Mouse (Mus musculus) embryonic stem cell, embryonic (primary cell): Measurements from ENCODE around the gene Sh3pxd2b.

Experiments used
- CTCF ChIA-PET, 4 experiments: fragments of 300-600 bp in 2 of 4; fragments of 350-600 bp in 2 of 4; sonication (Branson Sonifier 250); formaldehyde crosslinking; loops; one replicate each; lab custom pipeline; 2022; ENCODE audit warnings: inconsistent platforms in 2 of 4; lab: Charles Lee
- POLR2A ChIA-PET, 4 experiments: fragments of 300-600 bp in 2 of 4; fragments of 350-600 bp in 2 of 4; sonication (Branson Sonifier 250); formaldehyde crosslinking; loops; one replicate each; lab custom pipeline; 2022; ENCODE audit warnings: antibody characterized with exemption in 4 of 4, inconsistent platforms in 1 of 4; lab: Charles Lee

Gene Sh3pxd2b

DNA sequence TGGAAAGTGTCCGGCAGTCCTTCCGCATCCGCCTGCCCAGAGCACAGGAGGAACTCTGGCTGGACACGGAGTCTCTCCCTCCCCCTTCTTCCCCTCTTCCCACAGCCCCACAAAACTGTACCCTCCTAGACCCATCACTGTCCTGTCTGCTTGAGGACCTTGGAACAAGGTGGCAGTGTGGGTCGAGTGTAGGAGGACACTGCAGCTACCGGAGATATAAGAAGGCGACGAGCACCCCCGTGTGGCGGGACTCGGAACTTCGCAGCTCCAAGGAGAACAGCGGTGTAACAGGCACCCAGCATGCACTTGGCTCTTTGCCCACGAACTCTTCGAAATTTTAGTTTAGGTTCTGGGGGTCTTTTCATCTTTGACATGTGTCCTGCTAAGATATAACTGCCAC, 23.0 kb upstream of the Sh3pxd2b start:
- ChIA-PET POLR2A (interaction anchor here in 2 of 4 experiments (0.5 to 1.6 kb wide), 3 partner anchors 106 to 215 kb away, joined by 3 to 4 read pairs (median 3); partner anchors contain the start of gene Snrnp25 (in 1 of the 2)), CTCF (interaction anchor here (0.5 to 6.6 kb wide), 46 partner anchors 10 to 844 kb away, joined by 3 to 72 read pairs (median 4); partner anchors contain the start of genes Hbq1b (in 2 of the 4), Hbq1a (in 1 of the 4), Nprl3 (in 1 of the 4) and Snrnp25 (in 1 of the 4))

DNA sequence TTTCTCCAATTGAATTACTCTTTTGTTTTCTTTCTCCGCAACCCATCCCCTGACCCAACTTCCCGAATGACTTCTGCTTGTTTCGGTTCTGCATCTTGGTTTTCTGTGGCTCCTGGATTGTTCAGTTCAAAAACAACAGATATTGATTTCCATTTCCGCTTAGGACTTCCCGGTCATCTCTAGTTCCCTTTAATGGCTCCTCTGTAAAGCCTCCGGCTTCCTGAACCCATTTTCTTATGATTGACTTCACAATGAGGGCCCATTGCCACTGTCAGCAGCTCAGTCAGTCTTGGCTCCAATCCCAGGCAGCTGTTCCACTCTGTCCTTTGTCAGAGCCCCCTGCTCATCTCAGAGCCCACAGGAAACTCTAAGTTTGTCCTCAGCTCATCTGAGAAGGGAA, 16.5 kb upstream of the Sh3pxd2b start:
- CTCF ChIA-PET: interaction anchor here (0.6 to 2.7 kb wide), 9 partner anchors 10 to 283 kb away, joined by 3 to 15 read pairs (median 4); no protein-coding TSS in a partner anchor
- POLR2A ChIA-PET: no interaction called here

DNA sequence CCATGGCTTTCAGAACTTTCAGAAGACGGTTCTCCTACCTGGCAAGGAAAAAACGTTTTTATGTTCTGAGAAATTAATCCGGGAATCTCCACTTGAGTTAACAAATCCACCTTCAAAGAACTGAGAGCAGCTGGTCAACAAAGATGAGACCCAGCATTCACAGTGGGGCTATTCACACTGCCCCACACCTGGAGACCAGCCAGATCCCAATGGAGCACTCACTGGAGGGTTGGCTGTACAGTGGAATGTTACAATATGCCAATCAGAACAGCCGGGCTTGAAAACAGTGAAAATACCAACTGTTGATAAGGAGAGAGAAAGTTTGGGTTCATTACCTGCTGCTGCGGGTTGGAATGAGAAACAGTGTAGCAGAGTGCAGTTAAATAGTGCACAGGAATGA, 15.8 kb upstream of the Sh3pxd2b start:
- ChIA-PET POLR2A (interaction anchor here in 1 of 4 experiments (0.7 kb wide), 1 partner anchor 22 kb away, joined by 4 read pairs; no protein-coding TSS in a partner anchor), CTCF (interaction anchor here in 2 of 4 experiments (1.6 to 2.7 kb wide), 2 partner anchors 11 to 150 kb away, joined by 5 to 15 read pairs; no protein-coding TSS in a partner anchor)

DNA sequence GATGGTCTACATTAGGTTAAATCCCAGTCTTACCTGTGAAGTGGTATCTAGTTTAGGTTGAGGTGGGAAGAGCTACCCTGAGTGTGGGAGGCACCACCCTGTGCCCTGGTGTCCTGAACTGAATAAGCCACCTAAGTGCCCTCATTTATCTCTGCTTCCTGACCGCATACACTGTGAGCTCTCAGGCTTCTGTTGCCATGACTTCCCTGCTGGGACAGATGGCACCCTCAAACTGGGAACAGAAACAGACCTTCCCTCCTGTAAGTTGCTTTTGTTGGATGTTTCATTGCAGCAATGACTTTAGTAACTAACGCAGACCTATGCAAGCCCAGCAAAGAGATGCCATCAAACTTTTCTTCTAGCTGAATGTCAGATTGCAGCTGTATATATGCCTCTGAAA, 14.4 kb upstream of the Sh3pxd2b start:
- ChIA-PET CTCF (interaction anchor here in 3 of 4 experiments (0.7 to 2.1 kb wide), 7 partner anchors 9 to 151 kb away, joined by 3 to 8 read pairs (median 4); no protein-coding TSS in a partner anchor), POLR2A (interaction anchor here (0.6 to 1.4 kb wide), 5 partner anchors 10 to 759 kb away, joined by 3 to 4 read pairs (median 3); partner anchors contain the start of gene Stk10 (in 1 of the 4))

DNA sequence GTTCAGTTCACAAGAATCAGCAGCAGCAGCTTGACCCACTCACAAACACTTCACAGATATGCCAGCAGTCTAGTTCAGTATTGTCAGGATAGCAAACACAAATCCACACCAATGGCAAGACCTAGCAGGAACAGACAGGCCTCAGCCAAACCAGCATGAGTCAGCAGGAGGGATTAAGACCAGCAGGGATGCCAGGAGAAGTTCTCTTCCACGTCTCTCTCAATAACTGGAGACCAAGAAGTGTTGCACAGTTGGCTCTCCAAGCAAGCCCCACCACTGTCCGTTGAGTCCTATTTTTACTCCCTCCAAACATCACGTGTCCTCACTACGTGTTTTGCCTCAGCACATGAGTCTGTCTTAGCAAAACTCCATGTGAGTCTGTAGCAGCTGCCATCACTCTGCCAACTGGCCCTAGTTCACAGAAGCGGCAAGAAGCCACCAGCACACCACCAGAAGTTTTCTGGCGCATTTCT, 11.1 kb upstream of the Sh3pxd2b start:
- CTCF ChIA-PET: interaction anchor here in 1 of 4 experiments (1.1 to 1.7 kb wide), 3 partner anchors 12 to 154 kb away, joined by 3 to 5 read pairs (median 3); no protein-coding TSS in a partner anchor
- POLR2A ChIA-PET: no interaction called here

DNA sequence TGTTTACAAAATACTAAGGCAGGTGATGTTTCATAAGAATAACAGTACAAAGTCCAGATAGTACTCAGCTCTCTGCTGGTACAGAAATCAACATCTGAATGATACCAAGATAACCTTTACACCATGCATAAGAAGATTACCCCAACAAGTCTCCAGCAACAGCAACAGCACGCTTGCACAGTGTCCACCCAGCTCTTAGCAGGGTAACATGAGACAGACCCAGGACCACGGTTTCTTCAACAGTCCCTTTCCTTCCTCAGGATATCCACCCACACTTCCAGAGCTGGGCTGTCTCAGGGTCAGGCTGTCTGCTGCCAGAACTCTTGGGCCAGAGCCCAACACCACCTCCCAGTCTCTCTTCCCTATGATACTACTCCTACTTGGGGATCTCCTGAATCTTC, 8.5 kb upstream of the Sh3pxd2b start:
- ChIA-PET CTCF (interaction anchor here (0.6 to 1.4 kb wide), 8 partner anchors 11 to 157 kb away, joined by 3 to 14 read pairs (median 3); no protein-coding TSS in a partner anchor), POLR2A (no interaction called here)

DNA sequence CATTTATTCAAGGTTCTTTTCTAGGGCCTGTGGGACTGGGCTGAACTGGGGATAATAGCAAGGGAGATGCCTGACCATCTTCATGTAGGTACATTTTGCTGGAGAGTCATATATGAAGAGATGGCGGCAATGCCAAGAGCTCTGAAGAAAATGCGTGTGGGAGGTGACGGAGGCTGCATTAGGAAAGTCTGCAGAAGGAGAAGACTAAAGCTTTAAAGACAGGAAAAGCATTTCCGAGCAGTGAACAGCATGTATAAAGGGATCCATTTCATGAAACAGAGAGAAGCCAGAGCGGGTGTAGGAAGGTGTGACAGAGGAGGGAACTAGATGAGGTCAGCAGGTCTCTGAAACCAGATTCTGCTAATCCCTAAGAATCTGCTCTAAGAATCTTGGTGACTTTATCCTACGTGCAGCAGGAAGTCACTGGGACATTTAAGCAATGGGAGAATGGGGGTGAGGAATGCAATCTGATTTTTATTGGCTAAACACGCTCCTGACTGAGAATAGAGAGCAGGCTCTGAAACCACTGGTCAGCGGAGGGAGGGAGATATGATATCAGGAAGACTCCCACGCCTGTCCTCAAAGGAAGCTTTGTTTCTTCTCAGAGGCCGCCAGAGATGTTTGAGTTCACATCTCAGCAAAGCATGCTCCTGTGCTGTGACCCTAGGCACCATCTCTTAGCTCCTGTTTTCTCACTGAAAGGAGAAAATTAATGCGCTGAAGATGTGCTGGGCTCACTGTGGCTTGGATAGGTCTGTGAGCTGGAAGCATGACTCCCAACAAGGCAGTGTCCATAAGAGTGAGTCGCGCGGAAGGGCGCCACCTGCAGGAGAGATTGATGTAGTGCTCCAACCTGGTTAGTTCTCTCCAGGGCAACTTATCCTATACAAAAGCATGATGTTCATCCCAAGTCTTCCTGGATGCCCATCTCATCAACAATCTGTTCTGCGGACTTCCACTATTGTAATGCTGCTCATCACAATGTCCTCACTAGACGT, 6.8 kb upstream of the Sh3pxd2b start:
- POLR2A ChIA-PET: interaction anchor here in 2 of 4 experiments (0.8 to 1.6 kb wide), 3 partner anchors 20 to 136 kb away, joined by 3 read pairs; partner anchors contain the start of gene Snrnp25 (in 1 of the 2)

DNA sequence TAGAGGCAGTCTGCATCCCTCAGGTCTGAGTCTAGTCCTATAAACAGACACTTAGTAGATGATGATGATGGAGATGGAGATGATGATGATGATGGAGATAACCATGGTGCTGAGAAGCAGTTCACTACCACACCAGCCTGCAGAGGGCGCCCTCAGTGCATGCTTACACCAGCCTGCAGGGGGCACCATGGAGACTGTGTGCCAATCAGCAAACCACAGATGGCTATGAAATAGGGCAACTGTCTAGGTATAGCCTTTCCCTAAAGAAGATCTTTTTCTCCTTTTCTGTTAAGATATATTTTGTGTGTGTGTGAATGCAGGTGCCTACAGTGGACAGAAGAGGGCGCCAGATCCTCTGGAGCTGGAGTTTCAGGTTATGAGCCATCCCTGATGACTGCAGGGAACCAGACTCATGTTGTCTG, 4.8 kb upstream of the Sh3pxd2b start:
- POLR2A ChIA-PET: interaction anchor here in 3 of 4 experiments (0.6 to 1.6 kb wide), 5 partner anchors 9 to 261 kb away, joined by 3 read pairs; no protein-coding TSS in a partner anchor
- CTCF ChIA-PET: interaction anchor here (0.5 to 5.6 kb wide), 34 partner anchors 9 to 607 kb away, joined by 3 to 36 read pairs (median 4); partner anchors contain the start of genes Stk10 (in 2 of the 4) and Snrnp25 (in 1 of the 4)

More for the DNA sequence above, 6.8 kb upstream of the Sh3pxd2b start:
- CTCF ChIA-PET: interaction anchor here (0.5 to 5.6 kb wide), 49 partner anchors 9 to 735 kb away, joined by 3 to 36 read pairs (median 4); partner anchors contain the start of genes Fbxw11 (in 1 of the 4), Hbq1a (in 1 of the 4), Nprl3 (in 1 of the 4) and Snrnp25 (in 1 of the 4)

DNA sequence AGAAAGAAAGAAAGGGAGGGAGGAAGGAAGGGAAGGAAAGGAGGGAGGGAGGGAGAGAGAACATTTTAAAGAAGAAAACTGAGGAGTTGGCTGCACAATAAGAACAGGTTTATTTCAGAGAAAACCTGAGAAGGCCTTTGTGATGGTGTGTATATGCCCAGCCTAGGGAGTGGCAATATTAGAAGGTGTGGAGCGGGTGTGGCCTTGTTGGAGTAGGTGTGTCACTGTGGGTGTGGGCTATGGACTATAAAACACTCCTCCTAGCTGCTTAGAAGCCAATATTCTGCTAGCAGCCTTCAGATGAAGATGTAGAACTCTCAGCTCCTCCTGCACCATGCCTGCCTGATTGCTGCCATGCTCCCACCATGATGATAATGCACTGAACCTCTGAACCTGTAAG, 4.3 kb upstream of the Sh3pxd2b start:
- CTCF ChIA-PET: interaction anchor here (0.5 to 5.6 kb wide), 29 partner anchors 10 to 606 kb away, joined by 3 to 36 read pairs (median 4); partner anchors contain the start of genes Snrnp25 (in 1 of the 4) and Stk10 (in 1 of the 4)
- POLR2A ChIA-PET: interaction anchor here in 3 of 4 experiments (0.6 to 1.6 kb wide), 5 partner anchors 10 to 261 kb away, joined by 3 read pairs; no protein-coding TSS in a partner anchor

DNA sequence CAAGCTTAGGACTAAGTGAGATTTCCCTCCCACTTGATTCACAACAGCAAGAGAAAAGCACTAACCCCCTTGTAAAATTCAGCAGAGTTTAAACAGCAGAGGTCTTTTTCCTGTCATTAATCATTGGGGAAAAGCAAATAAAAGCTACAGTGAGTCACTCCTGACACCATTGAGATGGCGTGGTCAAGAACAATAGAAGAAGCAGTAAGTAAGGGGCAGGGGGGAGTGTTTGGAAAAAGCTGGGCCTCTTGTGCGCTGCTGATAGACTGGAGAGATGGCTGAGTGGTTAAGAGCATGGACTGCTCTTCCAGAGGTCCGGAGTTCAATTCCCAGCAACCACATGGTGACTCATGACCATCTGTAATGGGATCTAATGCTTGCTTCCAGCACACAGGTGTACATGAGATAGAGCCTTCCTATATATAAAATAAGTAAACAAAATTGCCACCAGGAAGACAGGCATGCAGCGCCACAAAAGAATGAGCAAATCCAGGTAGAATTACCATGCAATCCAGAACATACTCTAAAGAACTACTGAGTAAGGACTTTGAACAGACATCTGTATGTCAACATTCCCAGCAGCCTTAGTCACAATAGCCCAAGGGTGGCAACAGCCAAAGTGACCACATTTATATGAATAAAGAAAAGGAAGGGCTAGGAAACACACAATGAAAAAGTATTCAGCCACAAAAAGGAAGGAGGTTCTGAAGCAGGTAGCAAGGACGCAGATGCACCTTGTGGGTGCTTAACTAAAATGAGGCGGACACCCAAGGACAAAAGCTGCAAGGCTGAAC, 1.9 kb upstream of the Sh3pxd2b start:
- POLR2A ChIA-PET: interaction anchor here in 1 of 4 experiments (0.6 to 1.4 kb wide), 2 partner anchors 10 to 78 kb away, joined by 3 read pairs; partner anchors contain the start of gene Nprl3
- CTCF ChIA-PET: interaction anchor here in 1 of 4 experiments (1.5 to 5.6 kb wide), 3 partner anchors 25 to 288 kb away, joined by 3 to 36 read pairs (median 23); no protein-coding TSS in a partner anchor

DNA sequence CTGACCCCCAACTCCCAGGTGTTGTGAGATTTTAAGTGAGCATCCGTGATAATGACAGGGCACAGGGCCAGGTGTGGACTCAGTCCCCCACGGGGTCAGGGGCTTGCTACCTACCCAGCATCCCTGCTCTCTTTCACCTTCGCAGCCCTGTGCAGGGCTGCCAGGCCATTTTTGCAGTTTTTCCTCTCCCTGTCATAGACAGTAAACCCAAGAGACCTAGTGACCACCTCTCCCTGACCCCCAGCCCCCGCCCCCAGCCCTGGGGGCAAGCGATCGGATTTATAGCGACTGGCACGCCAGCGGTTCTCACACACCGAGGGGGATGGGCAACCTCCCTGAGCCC, 385 bp upstream of the Sh3pxd2b start:
- ChIA-PET POLR2A (interaction anchor here in 2 of 4 experiments (0.6 to 1.2 kb wide), 3 partner anchors 28 to 78 kb away, joined by 3 to 5 read pairs (median 3); no protein-coding TSS in a partner anchor), CTCF (interaction anchor here in 2 of 4 experiments (0.6 to 2.3 kb wide), 4 partner anchors 10 to 185 kb away, joined by 3 to 9 read pairs (median 4); no protein-coding TSS in a partner anchor)

DNA sequence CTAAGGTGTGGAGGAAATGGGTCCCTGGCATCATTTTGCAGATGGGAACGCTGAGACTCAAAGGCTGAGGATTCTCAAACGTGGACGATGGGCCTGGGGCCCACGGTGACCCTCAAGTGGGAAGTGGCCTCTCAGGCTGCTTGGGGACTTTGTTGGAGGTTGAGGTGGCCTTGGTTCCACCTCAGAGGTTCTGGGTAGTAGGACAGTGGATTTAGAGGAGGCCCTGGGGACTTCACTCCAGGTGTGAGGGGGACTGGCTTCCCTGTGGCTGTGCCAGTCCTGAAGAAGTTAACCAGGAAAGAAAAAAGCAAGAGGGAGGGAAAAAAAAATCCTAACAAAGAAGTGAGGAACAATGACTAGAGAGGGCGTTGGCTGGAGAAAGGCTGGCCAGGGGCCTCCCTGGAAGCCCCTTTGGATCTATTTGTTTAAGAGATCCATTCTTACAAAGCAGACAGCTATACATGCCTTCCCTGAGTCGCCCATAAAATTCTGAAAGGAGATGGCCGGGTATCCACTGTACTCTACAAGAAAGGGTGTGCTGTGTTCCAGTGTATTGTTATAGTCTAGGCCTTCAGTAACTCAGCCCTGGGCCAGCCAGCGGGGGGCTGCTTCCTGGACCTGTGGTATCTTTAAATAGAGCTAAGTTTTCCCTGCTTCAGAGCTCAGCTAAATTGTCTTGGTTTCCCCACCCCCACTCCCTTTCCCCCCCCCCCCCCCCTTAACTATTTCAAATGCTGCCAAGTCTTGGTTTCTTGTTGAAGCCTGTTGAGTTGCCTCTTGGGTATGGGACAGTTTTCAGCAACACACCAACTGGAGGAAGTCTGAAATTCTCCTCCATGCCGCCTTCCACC, 1.0 kb downstream of the Sh3pxd2b start:
- CTCF ChIA-PET: interaction anchor here (0.6 to 2.3 kb wide), 13 partner anchors 8 to 1462 kb away, joined by 3 to 14 read pairs (median 3); partner anchors contain the start of genes Hbq1a (in 1 of the 4) and Rhbdf1 (in 1 of the 4)
- POLR2A ChIA-PET: interaction anchor here in 3 of 4 experiments (0.6 to 2.5 kb wide), 6 partner anchors 19 to 222 kb away, joined by 3 to 6 read pairs (median 3); no protein-coding TSS in a partner anchor

DNA sequence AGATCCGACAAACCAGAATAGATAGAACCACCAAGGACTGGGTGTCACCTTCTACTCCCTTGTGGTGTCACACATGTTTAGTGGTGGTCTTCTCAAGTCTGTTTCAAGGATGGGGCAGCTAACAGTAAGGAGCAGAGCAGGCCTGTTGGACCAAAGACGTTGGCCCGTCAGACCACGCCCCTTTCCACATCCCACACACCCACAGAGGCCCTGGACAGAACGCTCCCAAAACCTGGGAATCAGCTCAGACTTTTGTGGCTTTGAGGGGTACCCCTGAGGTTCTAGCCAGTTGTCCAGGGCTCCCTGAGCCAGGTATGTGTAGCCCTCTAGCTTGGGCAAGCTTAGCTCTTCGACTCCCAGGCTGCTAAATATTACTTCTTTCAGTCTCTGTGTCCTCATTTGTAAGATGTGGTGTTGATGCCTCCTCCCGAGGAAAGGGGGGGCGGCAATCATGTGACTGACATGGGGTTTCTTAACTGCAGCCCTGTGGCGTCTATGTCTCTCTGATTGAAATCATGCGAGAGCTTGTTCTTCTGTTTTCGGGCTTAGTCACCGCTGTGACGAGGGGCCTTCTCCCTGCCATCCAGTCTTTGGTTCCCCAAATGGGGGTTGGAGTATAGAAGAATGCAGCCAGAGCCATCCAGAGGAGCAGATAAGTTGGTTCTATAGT, 1.8 kb downstream of the Sh3pxd2b start:
- POLR2A ChIA-PET: interaction anchor here in 3 of 4 experiments (0.6 to 2.5 kb wide), 4 partner anchors 19 to 221 kb away, joined by 3 to 6 read pairs (median 3); no protein-coding TSS in a partner anchor
- CTCF ChIA-PET: interaction anchor here (0.6 to 1.7 kb wide), 12 partner anchors 8 to 1461 kb away, joined by 3 to 14 read pairs (median 3); partner anchors contain the start of genes Hbq1a (in 1 of the 4) and Rhbdf1 (in 1 of the 4)

DNA sequence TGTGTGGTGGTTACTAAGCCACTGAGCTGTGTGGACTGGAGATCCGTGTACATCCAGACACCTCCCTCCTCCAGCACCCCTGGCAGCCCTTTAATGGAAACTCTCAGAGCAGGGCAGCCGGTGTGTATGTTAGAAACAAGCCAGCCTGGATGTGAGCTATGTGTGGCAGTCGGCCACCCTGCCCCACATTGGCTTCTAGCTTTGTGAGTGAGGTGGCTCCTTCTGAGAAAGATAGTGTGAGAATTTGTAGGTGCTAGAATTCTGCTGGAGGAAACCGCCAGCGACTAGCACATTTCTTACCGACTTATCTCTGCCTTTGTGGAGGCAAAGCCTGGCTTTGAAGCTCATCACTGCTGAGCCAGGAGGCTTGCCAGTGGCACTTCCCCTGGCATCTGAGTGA, 5.3 kb downstream of the Sh3pxd2b start:
- POLR2A ChIA-PET: interaction anchor here in 1 of 4 experiments (1.0 kb wide), 1 partner anchor 12 kb away, joined by 3 read pairs; no protein-coding TSS in a partner anchor

DNA sequence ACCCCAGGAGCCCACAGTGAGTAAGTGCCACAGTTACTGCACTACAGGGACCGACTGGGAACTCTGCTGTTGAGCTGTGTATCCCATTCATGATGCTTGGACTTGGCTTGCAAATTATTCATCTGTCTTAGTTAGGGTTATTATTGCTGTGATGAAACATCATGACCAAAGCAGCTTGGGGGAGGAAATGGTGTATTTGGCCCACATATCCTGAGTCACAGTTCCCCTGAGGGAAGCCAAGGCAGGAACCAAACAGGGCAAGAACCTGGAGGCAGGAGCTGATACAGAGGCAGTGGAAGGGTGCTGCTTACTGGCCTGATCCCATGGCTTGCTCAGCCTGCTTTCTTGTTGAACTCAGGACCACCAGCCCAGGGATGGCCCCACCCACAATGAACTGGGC, 7.8 kb downstream of the Sh3pxd2b start:
- POLR2A ChIA-PET: interaction anchor here in 2 of 4 experiments (0.8 to 1.5 kb wide), 4 partner anchors 9 to 28 kb away, joined by 3 read pairs; no protein-coding TSS in a partner anchor
- CTCF ChIA-PET: interaction anchor here in 3 of 4 experiments (0.6 to 1.9 kb wide), 7 partner anchors 12 to 34 kb away, joined by 3 to 5 read pairs (median 3); no protein-coding TSS in a partner anchor

More for the DNA sequence above, 5.3 kb downstream of the Sh3pxd2b start:
- CTCF ChIA-PET: interaction anchor here in 3 of 4 experiments (0.8 to 1.5 kb wide), 3 partner anchors 12 to 171 kb away, joined by 3 to 5 read pairs (median 3); no protein-coding TSS in a partner anchor
